Mouse (Mus musculus): ENCODE measurements at regions not wholly inside any gene's neighbourhood (a gene's known extent, or its start where the extent isn't known, plus 50 kb on each side); places are given as distances from the start of the nearest gene placed in this dataset.

- Histone ChIP-seq H3K27me3 (ENCODE audit: insufficient read depth, low read length) (peaks cover 34% of the 10 kb centered on the region), H3K4me1 (ENCODE audit: insufficient read depth, low read depth, low read length) (peaks cover 7% of the 10 kb centered on the region), H3K9me3 (replicated peaks) (no peaks in the 10 kb centered on the region), H3K4me3 (ENCODE audit: low read depth, low read length) (no peak overlapping the region), H3K36me3 (replicated peaks) (no peaks in the 10 kb centered on the region)
- ATAC-seq (ENCODE audit: extremely low read depth, insufficient number of reproducible peaks, low FRiP score, poor library complexity, severe bottlenecking): no peak
- TF ChIP-seq POLR2AphosphoS5 (IDR thresholded peaks at IDR 0.05; ENCODE audit: insufficient replicate concordance, low read depth, low read length) (no peak), CTCF (IDR thresholded peaks at IDR 0.05; ENCODE audit: low read depth, low read length) (no peak), GATA1 (IDR thresholded peaks at IDR 0.05; ENCODE audit: borderline replicate concordance, low read length) (no peak), GATA2 (IDR thresholded peaks at IDR 0.05; ENCODE audit: borderline replicate concordance, low read depth, low read length) (no peak), TAL1 (conservative IDR thresholded peaks at IDR 0.05; ENCODE audit: low read depth, low read length) (no peak)
- no peak for DNase-seq (ENCODE audit: low spot score)
These were observed 176.4 kb downstream of the Pten start for GRCm38 (mm10) chr19:32933676-32934075.

GRCm38 (mm10) chr19:32935638-32936037 lies 178.3 kb downstream of the Pten start:
- Histone ChIP-seq H3K4me1 (ENCODE audit: insufficient read depth, low read depth, low read length) (peaks cover 7% of the 10 kb centered on the region), H3K27me3 (ENCODE audit: insufficient read depth, low read length) (peaks cover 40% of the 10 kb centered on the region), H3K36me3 (replicated peaks) (no peaks in the 10 kb centered on the region), H3K4me3 (ENCODE audit: low read depth, low read length) (no peak overlapping the region), H3K9me3 (replicated peaks) (no peaks in the 10 kb centered on the region)
- TF ChIP-seq GATA1 (IDR thresholded peaks at IDR 0.05; ENCODE audit: borderline replicate concordance, low read length): no peak
- TF ChIP-seq CTCF (IDR thresholded peaks at IDR 0.05; ENCODE audit: low read depth, low read length): no peak
- TF ChIP-seq TAL1 (conservative IDR thresholded peaks at IDR 0.05; ENCODE audit: low read depth, low read length): no peak
- no peak for TF ChIP-seq GATA2 (IDR thresholded peaks at IDR 0.05; ENCODE audit: borderline replicate concordance, low read depth, low read length)
- no peak for TF ChIP-seq POLR2AphosphoS5 (IDR thresholded peaks at IDR 0.05; ENCODE audit: insufficient replicate concordance, low read depth, low read length)
- no peak for DNase-seq (ENCODE audit: low spot score)
- no peak for ATAC-seq (ENCODE audit: extremely low read depth, insufficient number of reproducible peaks, low FRiP score, poor library complexity, severe bottlenecking)

- peaks cover 44% of the 10 kb centered on the region for H3K27me3 ChIP-seq (ENCODE audit: insufficient read depth, low read length)
- DNase-seq (ENCODE audit: low spot score) (no peak), ATAC-seq (ENCODE audit: extremely low read depth, insufficient number of reproducible peaks, low FRiP score, poor library complexity, severe bottlenecking) (no peak)
- no peak overlapping the region for H3K4me3 ChIP-seq (ENCODE audit: low read depth, low read length)
- no peaks in the 10 kb centered on the region for H3K9me3 ChIP-seq (replicated peaks)
- TF ChIP-seq CTCF (IDR thresholded peaks at IDR 0.05; ENCODE audit: low read depth, low read length) (no peak), GATA2 (IDR thresholded peaks at IDR 0.05; ENCODE audit: borderline replicate concordance, low read depth, low read length) (no peak), TAL1 (conservative IDR thresholded peaks at IDR 0.05; ENCODE audit: low read depth, low read length) (no peak), POLR2AphosphoS5 (IDR thresholded peaks at IDR 0.05; ENCODE audit: insufficient replicate concordance, low read depth, low read length) (no peak)
- peaks cover 7% of the 10 kb centered on the region for H3K4me1 ChIP-seq (ENCODE audit: insufficient read depth, low read depth, low read length)
- no peaks in the 10 kb centered on the region for H3K36me3 ChIP-seq (replicated peaks)
These were observed 180.3 kb downstream of the Pten start for GRCm38 (mm10) chr19:32937591-32937990.

GRCm38 (mm10) chr19:32939692-32940091 lies 182.4 kb downstream of the Pten start:
- no peak for ATAC-seq (ENCODE audit: extremely low read depth, insufficient number of reproducible peaks, low FRiP score, poor library complexity, severe bottlenecking)
- DNase-seq (ENCODE audit: low spot score): no peak
- Histone ChIP-seq H3K9me3 (replicated peaks) (no peaks in the 10 kb centered on the region), H3K4me1 (ENCODE audit: insufficient read depth, low read depth, low read length) (peaks cover 4% of the 10 kb centered on the region), H3K36me3 (replicated peaks) (no peaks in the 10 kb centered on the region), H3K27me3 (ENCODE audit: insufficient read depth, low read length) (peaks cover 40% of the 10 kb centered on the region), H3K4me3 (ENCODE audit: low read depth, low read length) (no peak overlapping the region)
- no peak for TF ChIP-seq TAL1 (conservative IDR thresholded peaks at IDR 0.05; ENCODE audit: low read depth, low read length)
- no peak for TF ChIP-seq POLR2AphosphoS5 (IDR thresholded peaks at IDR 0.05; ENCODE audit: insufficient replicate concordance, low read depth, low read length)
- no peak for TF ChIP-seq GATA1 (IDR thresholded peaks at IDR 0.05; ENCODE audit: borderline replicate concordance, low read length)
- TF ChIP-seq GATA2 (IDR thresholded peaks at IDR 0.05; ENCODE audit: borderline replicate concordance, low read depth, low read length): no peak
- TF ChIP-seq CTCF (IDR thresholded peaks at IDR 0.05; ENCODE audit: low read depth, low read length): no peak

GRCm38 (mm10) chr19:32940806-32941205 lies 183.5 kb downstream of the Pten start:
- peaks cover under 1% of the 10 kb centered on the region; the same call in 1 of the 2 replicates for H3K4me1 ChIP-seq (ENCODE audit: insufficient read depth, low read depth, low read length)
- H3K9me3 ChIP-seq (replicated peaks): no peaks in the 10 kb centered on the region
- DNase-seq (ENCODE audit: low spot score): no peak
- TF ChIP-seq TAL1 (conservative IDR thresholded peaks at IDR 0.05; ENCODE audit: low read depth, low read length) (no peak), GATA1 (IDR thresholded peaks at IDR 0.05; ENCODE audit: borderline replicate concordance, low read length) (no peak), GATA2 (IDR thresholded peaks at IDR 0.05; ENCODE audit: borderline replicate concordance, low read depth, low read length) (no peak), POLR2AphosphoS5 (IDR thresholded peaks at IDR 0.05; ENCODE audit: insufficient replicate concordance, low read depth, low read length) (no peak), CTCF (IDR thresholded peaks at IDR 0.05; ENCODE audit: low read depth, low read length) (no peak)
- H3K4me3 ChIP-seq (ENCODE audit: low read depth, low read length): no peak overlapping the region
- H3K27me3 ChIP-seq (ENCODE audit: insufficient read depth, low read length): peaks cover 35% of the 10 kb centered on the region
- no peak for ATAC-seq (ENCODE audit: extremely low read depth, insufficient number of reproducible peaks, low FRiP score, poor library complexity, severe bottlenecking)
- no peaks in the 10 kb centered on the region for H3K36me3 ChIP-seq (replicated peaks)

GRCm38 (mm10) chr19:32943594-32944230 lies 186.4 kb downstream of the Pten start:
- Histone ChIP-seq H3K9me3 (replicated peaks) (no peaks in the 10 kb centered on the region), H3K27me3 (ENCODE audit: insufficient read depth, low read length) (peaks cover 45% of the 10 kb centered on the region), H3K4me1 (ENCODE audit: insufficient read depth, low read depth, low read length) (no peaks in the 10 kb centered on the region), H3K36me3 (replicated peaks) (no peaks in the 10 kb centered on the region), H3K4me3 (ENCODE audit: low read depth, low read length) (no peak overlapping the region)
- TF ChIP-seq CTCF (IDR thresholded peaks at IDR 0.05; ENCODE audit: low read depth, low read length) (no peak), GATA1 (IDR thresholded peaks at IDR 0.05; ENCODE audit: borderline replicate concordance, low read length) (no peak), POLR2AphosphoS5 (IDR thresholded peaks at IDR 0.05; ENCODE audit: insufficient replicate concordance, low read depth, low read length) (no peak), GATA2 (IDR thresholded peaks at IDR 0.05; ENCODE audit: borderline replicate concordance, low read depth, low read length) (no peak), TAL1 (conservative IDR thresholded peaks at IDR 0.05; ENCODE audit: low read depth, low read length) (no peak)
- no peak for ATAC-seq (ENCODE audit: extremely low read depth, insufficient number of reproducible peaks, low FRiP score, poor library complexity, severe bottlenecking)
- no peak for DNase-seq (ENCODE audit: low spot score)
